Mouse (Mus musculus) liver, adult 10 weeks (tissue): ENCODE data around the gene Scnn1a. TPM values are rescaled to one million over a fixed set of nuclear protein-coding genes. Genes with fewer than 3 reads are reported as not detected.

Experiments used
- polyA plus RNA-seq: library from polyadenylated mRNA; stranded (reverse); fragments of 350-450 nt; fragmentation: Illumina TruSeq; extraction: RNeasy Lipid Tissue Mini Kit (QIAGEN cat#74804); gene quantifications from one replicate; pipeline ENCODE4 v1.2.3, GENCODE M21; 2014; ENCODE audit warnings: low read depth, low replicate concordance

The Scnn1a gene
- 4.1 TPM for polyA plus RNA-seq

DNA sequence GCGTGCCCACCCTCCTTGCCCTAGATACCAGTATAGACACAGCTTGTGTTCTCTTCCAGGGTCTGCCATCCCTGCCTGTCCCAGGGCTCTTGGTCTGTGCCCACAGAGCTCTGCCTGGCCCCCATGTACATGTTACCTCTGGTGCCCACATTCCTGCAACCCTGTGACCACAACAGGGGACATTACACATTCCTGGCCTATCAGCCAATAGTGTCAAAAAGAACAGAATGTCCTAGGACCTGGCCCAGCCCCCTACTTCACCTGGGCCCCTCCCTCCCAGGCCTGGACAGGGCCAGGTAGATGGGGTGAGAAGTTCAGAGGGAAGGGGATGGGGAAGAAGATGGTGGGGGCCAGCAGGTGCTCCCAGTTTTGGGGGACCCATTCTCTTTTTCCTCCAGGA is at the start of gene Scnn1a:
Scnn1a (plus strand) TSS at position 337 of the 400 bp plus-strand sequence.

DNA sequence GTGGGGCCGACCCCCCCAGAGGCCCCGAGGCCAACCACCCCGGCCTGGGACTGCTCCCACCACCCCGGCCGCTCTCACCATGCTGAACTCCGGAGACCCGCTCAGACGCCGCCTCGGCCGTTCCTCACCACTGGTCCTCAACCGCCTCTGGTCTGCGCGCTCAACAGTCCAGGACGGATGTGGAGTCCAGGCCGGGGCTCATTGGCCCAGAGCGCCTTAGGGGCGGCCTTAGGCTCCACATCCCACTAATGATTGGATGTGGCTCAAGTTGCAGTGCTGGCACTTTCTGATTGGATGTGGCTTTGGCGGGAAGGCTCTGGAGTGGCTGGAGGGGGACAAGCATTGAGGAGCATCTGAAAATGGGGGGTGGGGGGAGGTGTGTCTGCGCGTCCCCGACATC is 34.6 kb upstream of the Scnn1a start, which contains the start of gene Tuba3a:
Tuba3a (minus strand) TSS at position 153 of the 400 bp plus-strand sequence.

GRCm38 (mm10) chr6:125313546-125314230 is 6.8 kb upstream of the Scnn1a start, which contains the start of gene Ltbr:
Gene Ltbr (minus strand): TSS chr6:125313885.

DNA sequence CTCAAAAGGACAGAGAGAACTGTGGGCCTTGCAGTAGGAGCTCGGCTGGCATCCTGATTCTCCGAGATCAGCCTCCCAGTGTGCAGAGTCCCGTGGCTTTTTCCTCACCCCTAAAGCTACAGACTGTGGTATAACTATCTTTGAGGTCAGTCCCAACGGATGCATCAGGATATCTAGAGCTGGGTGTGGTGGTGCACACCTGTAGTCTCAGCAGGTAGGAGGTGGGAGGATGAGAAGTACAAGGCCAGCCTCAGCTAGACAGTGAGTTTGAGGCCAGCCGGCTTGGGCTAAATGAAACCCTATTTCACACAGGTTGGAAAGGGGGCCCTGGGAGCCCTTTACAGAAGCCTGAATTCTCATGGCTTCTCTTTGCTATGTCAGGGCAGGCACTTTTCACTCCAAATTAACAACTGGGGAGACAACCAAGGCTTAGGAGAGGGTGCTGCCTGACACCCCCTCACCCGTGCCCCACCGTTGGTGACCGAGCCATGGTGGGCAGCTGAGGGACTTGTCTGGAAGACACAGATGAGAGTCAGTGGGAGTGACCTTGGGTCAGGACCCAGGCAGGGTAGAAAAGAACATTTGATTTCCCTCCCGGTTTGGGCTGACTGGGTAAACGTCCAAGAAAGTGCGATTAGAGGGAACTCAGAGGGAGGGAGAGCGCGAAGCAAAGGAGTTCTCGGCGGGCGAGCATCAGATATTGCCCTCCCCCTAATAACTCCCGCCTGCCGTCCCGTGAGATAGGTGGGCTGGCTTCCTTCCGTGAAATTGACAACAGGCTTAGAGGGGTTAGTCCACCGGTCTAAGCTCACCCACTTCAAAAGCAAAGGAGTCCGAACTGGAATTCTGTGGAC is 28.5 kb downstream of the Scnn1a start, which contains the start of gene Tnfrsf1a:
Tnfrsf1a (plus strand) TSS at position 642 of the 854 bp plus-strand sequence.

GRCm38 (mm10) chr6:125380372-125381360 is 60.2 kb downstream of the Scnn1a start, which contains the start of gene Plekhg6:
Gene Plekhg6 (minus strand): TSS chr6:125380793.

Other genes with a start within 250 kb of the Scnn1a start
- gene Chd4, start 224.7 kb upstream of the Scnn1a start, polyA plus RNA-seq, result 23.4 TPM
- gene Nop2, start 188.8 kb upstream of the Scnn1a start, polyA plus RNA-seq, result 1.1 TPM
- 1.5 TPM for gene Iffo1, start 175.4 kb upstream of the Scnn1a start, polyA plus RNA-seq
- gene Gapdh, start 154.2 kb upstream of the Scnn1a start, polyA plus RNA-seq, result 206 TPM
- gene Ncapd2, start 129.0 kb upstream of the Scnn1a start, polyA plus RNA-seq, result 0.34 TPM
- gene Mrpl51, start 128.9 kb upstream of the Scnn1a start, polyA plus RNA-seq, result 76.4 TPM
- 2.5 TPM for gene Vamp1, start 105.1 kb upstream of the Scnn1a start, polyA plus RNA-seq
- gene Tapbpl, start 88.8 kb upstream of the Scnn1a start, polyA plus RNA-seq, result 4.5 TPM
- gene Cd27, start 83.6 kb upstream of the Scnn1a start, polyA plus RNA-seq, result not detected
- not detected for gene Tuba3a, start 34.6 kb upstream of the Scnn1a start, polyA plus RNA-seq
- gene Ltbr, start 6.8 kb upstream of the Scnn1a start, polyA plus RNA-seq, result 2.3 TPM
- gene Tnfrsf1a, start 28.7 kb downstream of the Scnn1a start, polyA plus RNA-seq, result 8.7 TPM
- 0.32 TPM for gene Plekhg6, start 60.1 kb downstream of the Scnn1a start, polyA plus RNA-seq
- gene Cd9, start 174.1 kb downstream of the Scnn1a start, polyA plus RNA-seq, result 17.1 TPM
- gene Vwf, start 226.1 kb downstream of the Scnn1a start, polyA plus RNA-seq, result 0.69 TPM